Mouse (Mus musculus) small intestine, adult 2 months (tissue): Measurements from ENCODE around the gene Pxdn.

ENCODE experiments used
- CTCF ChIP-seq: fragments of 200-500 bp; IDR thresholded peaks from 2 replicates; pipeline ENCODE4 v1.5.1; 2012; ENCODE audit warnings: low read depth, mild to moderate bottlenecking, control low read depth, inconsistent platforms, low read length, moderate library complexity, mixed read lengths; ENCODE audit not compliant: insufficient replicate concordance, insufficient read length; ENCODE audit errors: extremely low read depth
- POLR2A ChIP-seq: fragments of 200-500 bp; IDR thresholded peaks from 2 replicates; pipeline ENCODE4 v1.6.1; 2012; ENCODE audit warnings: low read depth, mild to moderate bottlenecking, control low read depth, inconsistent platforms, low read length, moderate library complexity

GRCm38 (mm10) chr12:30049818-30050217 lies 112.4 kb downstream of the Pxdn start:
- TF ChIP-seq POLR2A (no peak), CTCF (no peak)
